Mouse (Mus musculus): Measurements from ENCODE around the gene Kdm4a. TPM values are rescaled to one million over a fixed set of nuclear protein-coding genes. Genes with fewer than 3 reads are reported as not detected.

Kdm4a gene
- polyA plus RNA-seq, 1 experiment from 2014 or later = 24.7 TPM

DNA sequence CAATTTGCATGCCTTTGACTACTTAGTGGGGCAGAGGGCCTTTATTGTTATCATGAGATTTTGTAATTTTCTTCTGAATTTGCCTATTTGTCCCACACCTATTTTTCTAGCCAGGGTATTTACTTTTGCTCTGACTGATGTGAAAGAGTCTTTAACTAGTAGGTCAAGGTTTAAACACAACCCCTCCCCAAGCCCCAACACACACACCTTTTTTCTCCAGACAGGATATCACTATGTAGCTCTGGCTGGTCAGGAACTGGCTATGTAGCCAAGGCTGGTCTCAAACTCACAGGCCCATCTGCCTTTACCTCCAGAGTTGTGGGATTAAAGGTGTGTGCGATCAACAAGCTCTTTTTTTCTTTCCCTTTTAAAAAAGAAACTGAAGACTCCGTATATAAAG lies 19.2 kb upstream of the Kdm4a start:
- 85% methylated on average over 2 of the region's 2 CpGs for WGBS
- no peak overlapping the region for H3K9ac ChIP-seq
- ATAC-seq = no peak

GRCm38 (mm10) chr4:118198606-118199005 lies 18.8 kb upstream of the Kdm4a start:
- Histone ChIP-seq H3K36me3 (no peaks in the 10 kb centered on the region), H3K9ac (no peak overlapping the region), H3K4me1 (replicated peaks) (no peaks in the 10 kb centered on the region), H3K9me3 (no peaks in the 10 kb centered on the region), H3K4me2 (replicated peaks) (no peak overlapping the region), H3K27ac (no peak overlapping the region), H3K4me3 (replicated peaks) (no peak overlapping the region), H3K27me3 (replicated peaks) (no peaks in the 10 kb centered on the region)
- 70% methylated on average over 3 of the region's 3 CpGs for whole genome bisulfite sequencing
- ATAC-seq = no peak

More for the DNA sequence above, 19.2 kb upstream of the Kdm4a start:
- Histone ChIP-seq H3K4me3 (replicated peaks) (no peak overlapping the region), H3K27ac (no peak overlapping the region), H3K4me1 (replicated peaks) (no peaks in the 10 kb centered on the region), H3K36me3 (no peaks in the 10 kb centered on the region), H3K9me3 (no peaks in the 10 kb centered on the region), H3K4me2 (replicated peaks) (no peak overlapping the region), H3K27me3 (replicated peaks) (no peaks in the 10 kb centered on the region)

DNA sequence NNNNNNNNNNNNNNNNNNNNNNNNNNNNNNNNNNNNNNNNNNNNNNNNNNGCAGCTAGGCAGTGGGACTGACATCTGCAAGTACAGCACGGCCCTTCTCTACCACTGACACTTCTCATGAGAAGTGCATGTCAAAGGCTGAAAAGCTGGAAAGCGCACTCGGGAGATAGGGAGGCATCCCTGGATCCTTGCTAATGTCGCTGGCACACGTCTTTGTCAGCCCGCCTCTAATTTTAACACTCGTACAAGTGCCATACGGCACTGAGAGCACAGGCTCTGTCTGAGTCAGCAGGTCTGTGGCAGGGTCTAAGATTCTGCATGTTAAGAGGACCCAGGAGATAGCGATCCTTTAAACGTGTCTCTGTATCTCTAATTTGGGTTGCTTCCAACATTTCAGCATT lies 16.3 kb upstream of the Kdm4a start:
- Histone ChIP-seq H3K4me2 (replicated peaks) (no peak overlapping the region), H3K27me3 (replicated peaks) (no peaks in the 10 kb centered on the region), H3K36me3 (no peaks in the 10 kb centered on the region), H3K4me3 (replicated peaks) (no peak overlapping the region), H3K4me1 (replicated peaks) (no peaks in the 10 kb centered on the region), H3K9ac (no peak overlapping the region), H3K9me3 (no peaks in the 10 kb centered on the region), H3K27ac (no peak overlapping the region)
- 78% methylated on average over 10 of the region's 10 CpGs for WGBS
- ATAC-seq = no peak

DNA sequence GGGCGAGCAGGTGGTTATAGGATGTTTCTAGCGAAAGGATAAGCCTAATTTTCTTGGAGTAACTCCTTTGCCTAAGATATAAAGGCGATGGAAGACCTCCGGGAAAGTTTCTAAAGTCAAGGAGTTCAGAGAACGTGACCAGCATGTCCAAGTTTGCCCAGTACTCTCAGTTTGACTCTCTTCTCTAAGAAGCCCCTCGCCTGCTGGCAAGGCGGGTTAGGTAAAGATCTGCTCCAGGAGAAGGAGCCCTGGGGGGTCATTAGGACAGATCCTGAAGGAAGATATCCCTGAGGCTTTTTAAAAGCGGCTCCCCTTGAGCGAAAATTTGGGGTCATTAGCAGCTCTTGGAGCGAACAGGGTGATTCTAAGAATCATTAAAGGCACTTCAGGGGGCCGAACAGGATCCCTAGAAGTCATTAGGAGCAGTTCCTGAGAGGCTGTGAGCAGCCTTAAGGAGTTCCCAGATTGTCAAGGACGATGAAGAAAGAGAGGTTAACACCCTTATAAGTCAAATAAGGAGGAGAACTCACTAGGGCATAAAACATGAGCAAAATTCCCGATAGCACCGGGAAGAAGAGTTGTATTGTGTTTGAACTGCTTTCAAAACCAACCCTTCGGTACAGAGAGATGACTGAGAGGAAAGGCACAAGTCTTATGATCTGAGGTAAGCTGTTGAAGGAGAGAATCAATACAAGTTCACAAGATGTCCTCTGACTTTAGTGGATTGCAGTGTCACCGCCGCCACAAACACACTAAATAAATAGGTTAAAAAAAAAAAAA lies 648 bp upstream of the Kdm4a start:
- no peaks in the 10 kb centered on the region for H3K27me3 ChIP-seq (replicated peaks)
- peaks cover 6% of the 10 kb centered on the region for H3K4me1 ChIP-seq (replicated peaks)
- H3K4me2 ChIP-seq (replicated peaks) = peak overlapping the region; percentile 69
- H3K4me3 ChIP-seq (replicated peaks) = peak overlapping the region; percentile 67
- no peaks in the 10 kb centered on the region for H3K9me3 ChIP-seq
- ATAC-seq = peak; percentile 2; the same call in 1 of the 2 replicates
- peaks cover 3% of the 10 kb centered on the region for H3K36me3 ChIP-seq
- H3K27ac ChIP-seq = peak overlapping the region; percentile 76
- WGBS = 13% methylated on average over 17 of the region's 17 CpGs
- H3K9ac ChIP-seq = peak overlapping the region; percentile 46

- H3K4me3 ChIP-seq (replicated peaks) = peak overlapping the region; percentile 67
- H3K9me3 ChIP-seq = no peaks in the 10 kb centered on the region
- ATAC-seq = no peak
- peak overlapping the region; percentile 65 for H3K4me2 ChIP-seq (replicated peaks)
- peak overlapping the region; percentile 91; the same call in 1 of the 2 replicates for H3K27ac ChIP-seq
- H3K36me3 ChIP-seq = peaks cover 18% of the 10 kb centered on the region
- under 1% methylated on average over 12 of the region's 12 CpGs for WGBS
- peaks cover 6% of the 10 kb centered on the region for H3K4me1 ChIP-seq (replicated peaks)
- no peaks in the 10 kb centered on the region for H3K27me3 ChIP-seq (replicated peaks)
- peak overlapping the region; percentile 79 for H3K9ac ChIP-seq
Observed at GRCm38 (mm10) chr4:118178952-118179466, 834 bp downstream of the Kdm4a start.

GRCm38 (mm10) chr4:118172461-118172860 lies 7.4 kb downstream of the Kdm4a start:
- Histone ChIP-seq H3K9me3 (no peaks in the 10 kb centered on the region), H3K4me3 (replicated peaks) (no peak overlapping the region), H3K27ac (no peak overlapping the region), H3K9ac (no peak overlapping the region), H3K27me3 (replicated peaks) (no peaks in the 10 kb centered on the region), H3K36me3 (peaks cover 67% of the 10 kb centered on the region), H3K4me1 (replicated peaks) (no peaks in the 10 kb centered on the region), H3K4me2 (replicated peaks) (no peak overlapping the region)
- 96% methylated on average over 12 of the region's 12 CpGs for WGBS
- ATAC-seq = no peak

DNA sequence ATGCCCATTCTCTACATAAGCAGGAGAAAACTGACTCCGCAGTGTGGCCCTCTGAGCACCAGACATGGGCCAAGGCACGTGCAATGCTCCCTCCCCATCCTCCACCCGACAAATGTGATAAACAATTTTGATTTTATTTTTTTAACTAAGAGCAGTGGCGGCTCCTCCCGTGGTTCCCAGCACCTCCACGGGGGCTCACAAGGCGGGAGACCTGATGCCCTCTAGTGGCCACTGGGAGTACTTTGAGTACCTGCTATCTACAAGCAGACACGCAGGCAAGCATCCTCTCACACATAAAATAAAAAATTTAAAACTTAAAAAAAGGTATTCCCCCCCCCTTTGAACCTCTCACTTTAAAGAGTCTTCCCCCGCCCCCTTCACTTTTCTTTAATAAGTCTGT lies 8.8 kb downstream of the Kdm4a start:
- 86% methylated on average over 9 of the region's 9 CpGs for WGBS
- peaks cover 78% of the 10 kb centered on the region for H3K36me3 ChIP-seq
- no peaks in the 10 kb centered on the region for H3K4me1 ChIP-seq (replicated peaks)
- H3K27me3 ChIP-seq (replicated peaks) = no peaks in the 10 kb centered on the region
- no peak overlapping the region for H3K9ac ChIP-seq
- no peak overlapping the region for H3K27ac ChIP-seq
- H3K9me3 ChIP-seq = no peaks in the 10 kb centered on the region
- ATAC-seq = no peak
- no peak overlapping the region for H3K4me2 ChIP-seq (replicated peaks)
- no peak overlapping the region for H3K4me3 ChIP-seq (replicated peaks)

DNA sequence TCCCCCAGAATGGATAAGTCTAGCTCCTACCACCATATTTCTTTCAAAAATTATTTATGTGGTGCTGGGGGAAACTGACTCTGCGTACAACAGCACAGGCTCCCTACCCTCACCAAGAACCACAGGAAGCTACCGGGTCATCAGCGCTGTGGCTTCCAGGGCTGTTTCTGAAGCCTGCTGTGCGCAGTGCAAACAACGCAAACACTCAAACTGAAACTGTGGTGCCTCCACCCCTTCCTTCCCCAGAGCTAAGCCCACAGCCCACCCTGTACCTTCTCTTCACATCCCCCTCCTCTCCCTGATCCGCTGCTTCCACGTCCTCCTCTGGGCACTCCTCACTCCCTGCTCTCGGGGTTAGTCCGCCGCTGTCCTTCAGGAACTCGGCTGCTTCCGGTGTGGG lies 17.7 kb downstream of the Kdm4a start:
- 96% methylated on average over 12 of the region's 12 CpGs for WGBS
- Histone ChIP-seq H3K9me3 (no peaks in the 10 kb centered on the region), H3K4me3 (replicated peaks) (no peak overlapping the region), H3K4me1 (replicated peaks) (no peaks in the 10 kb centered on the region), H3K27me3 (replicated peaks) (no peaks in the 10 kb centered on the region), H3K4me2 (replicated peaks) (no peak overlapping the region), H3K36me3 (peaks cover 85% of the 10 kb centered on the region), H3K9ac (no peak overlapping the region), H3K27ac (no peak overlapping the region)
- ATAC-seq = no peak

DNA sequence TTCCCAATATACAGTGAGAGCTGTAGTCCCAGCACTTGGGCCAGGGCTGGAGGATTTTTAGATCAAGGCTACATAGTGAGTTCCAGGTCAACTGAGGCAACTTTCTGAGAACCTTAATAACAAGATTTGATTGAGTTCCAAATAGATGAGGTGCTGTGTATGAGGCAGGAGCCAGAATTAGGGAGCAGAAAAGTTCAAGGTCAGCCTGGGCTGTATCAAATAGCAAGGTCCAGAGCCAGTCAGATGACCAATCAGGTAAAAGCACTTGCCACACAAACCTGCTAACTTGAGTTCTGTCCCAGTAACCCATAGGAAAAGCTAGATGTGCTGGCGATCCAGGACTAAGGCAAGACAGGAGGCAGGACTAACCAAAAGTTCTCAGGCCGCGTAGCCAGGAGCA lies 22.2 kb downstream of the Kdm4a start:
- WGBS = 96% methylated on average over 3 of the region's 3 CpGs
- no peak overlapping the region for H3K27ac ChIP-seq
- H3K4me1 ChIP-seq (replicated peaks) = no peaks in the 10 kb centered on the region
- no peak for ATAC-seq
- H3K27me3 ChIP-seq (replicated peaks) = no peaks in the 10 kb centered on the region
- H3K36me3 ChIP-seq = peaks cover 77% of the 10 kb centered on the region
- H3K9me3 ChIP-seq = no peaks in the 10 kb centered on the region
- no peak overlapping the region for H3K4me2 ChIP-seq (replicated peaks)
- no peak overlapping the region for H3K9ac ChIP-seq
- H3K4me3 ChIP-seq (replicated peaks) = no peak overlapping the region

DNA sequence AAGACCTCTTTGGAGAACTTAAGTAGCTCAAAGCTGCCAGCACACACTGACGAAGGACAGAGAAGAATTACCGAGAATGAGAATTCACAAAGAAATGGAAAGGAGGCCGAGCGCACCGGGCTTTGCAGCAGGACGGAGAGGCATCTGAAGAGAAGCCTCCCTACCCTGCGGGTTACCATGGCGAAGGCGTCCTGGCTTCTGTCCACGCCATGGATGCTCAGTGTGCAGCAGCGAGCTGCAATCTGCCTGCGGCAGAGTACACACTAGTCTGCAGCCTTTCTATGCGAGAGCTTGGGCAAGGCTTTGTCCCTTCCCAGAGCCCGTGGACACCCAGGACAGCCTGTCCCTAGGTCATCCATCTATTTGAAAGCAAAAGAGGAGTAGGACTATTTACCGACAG lies 23.3 kb downstream of the Kdm4a start:
- Histone ChIP-seq H3K27me3 (replicated peaks) (no peaks in the 10 kb centered on the region), H3K9ac (no peak overlapping the region), H3K4me3 (replicated peaks) (no peak overlapping the region), H3K9me3 (no peaks in the 10 kb centered on the region), H3K36me3 (peaks cover 76% of the 10 kb centered on the region), H3K4me1 (replicated peaks) (no peaks in the 10 kb centered on the region), H3K27ac (no peak overlapping the region), H3K4me2 (replicated peaks) (no peak overlapping the region)
- WGBS = 87% methylated on average over 15 of the region's 15 CpGs
- ATAC-seq = no peak

- Histone ChIP-seq H3K9ac (no peak overlapping the region), H3K4me2 (replicated peaks) (no peak overlapping the region), H3K36me3 (peaks cover 64% of the 10 kb centered on the region), H3K9me3 (no peaks in the 10 kb centered on the region), H3K4me3 (replicated peaks) (no peak overlapping the region), H3K27me3 (replicated peaks) (no peaks in the 10 kb centered on the region), H3K27ac (no peak overlapping the region), H3K4me1 (replicated peaks) (no peaks in the 10 kb centered on the region)
- WGBS = 92% methylated on average over 5 of the region's 5 CpGs
- ATAC-seq = no peak
Observed at GRCm38 (mm10) chr4:118154889-118155288, 25.0 kb downstream of the Kdm4a start.

DNA sequence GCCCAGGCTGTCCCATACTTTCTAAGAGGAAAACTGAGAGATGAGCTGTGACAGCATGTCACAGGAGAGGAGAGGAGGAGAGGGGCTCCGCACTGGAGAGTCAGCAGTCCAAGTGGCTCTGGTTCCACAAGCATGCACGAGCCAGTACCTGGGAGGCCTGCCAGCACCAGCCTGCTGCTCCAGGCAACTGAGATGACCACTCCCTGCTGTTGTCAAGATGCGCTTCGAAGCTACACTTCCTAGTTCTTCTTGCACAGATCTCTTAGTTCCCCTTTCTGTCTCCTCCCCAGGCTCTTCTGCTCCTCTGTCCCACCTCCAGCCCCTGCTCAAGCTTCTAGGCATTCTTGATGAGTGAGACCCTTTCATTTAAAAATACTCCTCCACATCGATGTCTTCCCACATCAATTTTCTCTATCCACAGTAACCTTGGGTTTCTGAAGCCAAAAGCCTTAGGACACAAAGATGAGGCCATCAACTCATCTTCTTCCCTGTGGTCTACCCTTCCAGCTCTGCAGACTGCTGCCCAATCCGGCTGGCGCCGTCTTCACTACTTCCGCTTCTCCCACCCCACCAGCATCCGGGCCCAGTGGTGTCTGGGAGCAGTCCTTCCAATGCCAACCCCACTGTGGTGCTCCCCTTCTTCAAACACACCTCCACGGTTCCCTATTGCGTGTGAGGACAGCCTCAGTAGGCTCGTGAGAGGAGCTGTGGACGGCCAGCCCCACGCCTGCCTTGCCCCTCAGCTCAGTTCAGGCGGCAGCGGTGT lies 27.6 kb downstream of the Kdm4a start:
- no peak overlapping the region for H3K27ac ChIP-seq
- no peaks in the 10 kb centered on the region for H3K27me3 ChIP-seq (replicated peaks)
- H3K36me3 ChIP-seq = peaks cover 64% of the 10 kb centered on the region
- no peak overlapping the region for H3K4me3 ChIP-seq (replicated peaks)
- no peaks in the 10 kb centered on the region for H3K4me1 ChIP-seq (replicated peaks)
- H3K9me3 ChIP-seq = no peaks in the 10 kb centered on the region
- H3K4me2 ChIP-seq (replicated peaks) = no peak overlapping the region
- no peak for ATAC-seq
- 92% methylated on average over 17 of the region's 17 CpGs for WGBS
- H3K9ac ChIP-seq = no peak overlapping the region
